Mouse (Mus musculus) kidney, adult 8-10 months (tissue): ENCODE data around the gene 9430097D07Rik.

ENCODE experiments used
- DNase-seq, 2 experiments: peaks; one replicate each; pipeline ENCODE4 v3.0.0; 2022

Gene 9430097D07Rik

DNA sequence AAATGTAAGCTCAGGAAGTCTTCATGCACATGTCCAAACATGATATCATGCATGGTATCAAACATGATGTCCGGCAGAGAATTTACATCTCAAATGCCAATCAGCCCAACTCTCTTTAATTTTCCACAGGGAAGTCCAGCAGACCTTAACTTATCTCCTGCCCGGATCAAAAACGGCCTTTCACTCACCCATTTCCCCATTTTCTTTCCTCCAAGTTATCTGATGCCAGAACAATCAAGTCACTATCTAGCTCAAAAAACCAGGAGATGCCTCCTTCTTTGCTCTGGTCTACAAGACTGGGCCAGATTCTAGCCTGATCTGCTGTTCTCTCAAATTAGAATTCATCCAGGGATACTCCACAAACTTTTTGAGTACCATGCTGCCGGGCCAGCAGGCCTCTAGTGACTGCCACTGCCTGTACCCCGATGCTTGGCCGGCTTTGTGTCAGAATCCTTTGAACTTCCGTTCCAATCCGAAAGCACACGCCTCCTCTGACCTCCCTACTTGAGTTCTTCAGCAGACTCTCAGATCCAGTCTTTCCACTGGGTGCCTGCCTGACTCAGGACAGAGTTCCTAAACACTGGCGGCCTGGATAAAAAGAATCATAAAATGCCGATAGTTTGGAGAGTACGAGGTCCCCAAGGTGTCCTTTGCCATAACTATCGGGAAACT lies 41.3 kb downstream of the 9430097D07Rik start:
- peak in 1 of 2 experiments; percentile 68 for DNase-seq

DNA sequence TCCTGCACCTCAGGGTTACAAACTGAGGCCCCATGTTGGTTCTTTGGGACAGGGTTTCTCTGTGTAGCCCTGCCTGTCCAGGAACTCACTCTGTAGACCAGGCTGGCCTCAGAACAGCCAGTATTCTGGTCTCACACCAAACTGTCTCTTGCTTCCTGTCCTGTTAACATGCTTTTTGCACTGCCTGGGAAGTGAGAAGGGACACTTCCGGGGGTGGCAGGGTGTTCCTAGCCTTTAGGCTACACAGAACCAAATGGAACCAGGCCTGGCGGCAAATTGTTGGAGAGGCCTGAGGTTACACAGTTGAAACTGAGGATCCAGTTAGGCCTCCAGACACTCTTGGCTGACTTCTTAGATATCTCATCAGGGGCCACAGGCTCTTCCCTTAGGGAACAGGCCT lies 42.3 kb downstream of the 9430097D07Rik start:
- no peak for DNase-seq

DNA sequence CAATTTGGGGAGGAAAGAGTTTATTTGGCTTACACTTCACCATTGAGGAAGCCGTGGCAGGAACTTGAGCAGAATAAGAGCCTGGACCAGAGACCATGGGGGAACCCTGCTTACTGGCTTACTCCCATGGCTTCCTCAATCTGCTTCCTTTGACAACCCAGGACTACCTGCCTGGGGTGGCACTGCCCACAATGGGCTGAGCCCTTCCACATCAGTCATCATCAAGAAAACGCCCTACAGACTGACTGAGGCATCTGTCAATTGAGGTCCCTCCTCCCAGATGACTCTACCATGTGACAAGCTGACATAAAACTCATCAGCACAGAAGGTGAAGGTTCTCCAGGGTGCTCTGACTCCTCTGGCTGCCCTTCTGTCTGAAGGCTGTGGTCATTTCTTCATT lies 45.0 kb downstream of the 9430097D07Rik start:
- DNase-seq: peak in 1 of 2 experiments; percentile 27

DNA sequence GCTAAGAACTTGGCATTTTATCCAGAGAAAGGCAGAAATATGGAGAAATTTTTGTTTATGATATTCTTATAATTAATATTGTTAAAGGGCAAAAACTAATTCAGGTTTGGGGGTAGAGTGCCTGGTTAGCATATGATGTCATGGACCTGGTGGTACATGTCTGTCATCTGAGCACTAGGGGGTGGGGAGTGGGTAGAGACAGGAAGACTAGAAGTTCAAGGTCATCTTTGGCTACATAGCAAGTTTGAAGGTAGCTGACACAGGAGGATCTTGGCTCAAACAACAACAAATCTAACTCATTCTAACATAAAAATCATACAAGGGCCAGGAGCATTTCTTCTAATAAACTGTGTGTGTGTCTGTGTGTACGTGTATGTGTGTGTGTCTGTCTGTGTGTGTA lies 47.2 kb downstream of the 9430097D07Rik start:
- no peak for DNase-seq

DNA sequence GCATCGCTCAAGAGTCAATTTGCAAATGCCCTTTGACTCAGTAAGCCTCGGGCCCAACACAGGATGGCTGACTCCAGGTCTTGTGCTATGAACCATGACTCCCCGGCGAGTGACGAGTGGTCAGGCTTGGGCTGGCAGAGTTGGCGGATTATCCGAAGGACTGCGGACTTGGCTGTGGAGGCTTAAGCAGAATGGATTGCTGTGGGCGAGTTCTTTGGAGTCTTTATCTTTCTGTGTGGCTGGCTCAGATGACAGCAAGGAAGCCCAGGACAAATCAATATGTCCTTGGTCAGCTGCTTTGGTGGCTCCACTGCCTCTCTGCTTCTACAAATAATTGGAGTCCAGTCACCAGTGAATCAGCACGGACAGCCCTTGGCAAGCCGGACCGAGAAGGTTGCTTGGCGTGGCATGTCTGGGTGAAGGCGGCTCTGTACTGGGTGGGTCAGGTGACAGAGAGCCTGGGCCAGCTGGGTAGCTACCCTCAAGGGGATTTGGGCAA lies 48.0 kb downstream of the 9430097D07Rik start:
- DNase-seq: peak; percentile 88 to 91

DNA sequence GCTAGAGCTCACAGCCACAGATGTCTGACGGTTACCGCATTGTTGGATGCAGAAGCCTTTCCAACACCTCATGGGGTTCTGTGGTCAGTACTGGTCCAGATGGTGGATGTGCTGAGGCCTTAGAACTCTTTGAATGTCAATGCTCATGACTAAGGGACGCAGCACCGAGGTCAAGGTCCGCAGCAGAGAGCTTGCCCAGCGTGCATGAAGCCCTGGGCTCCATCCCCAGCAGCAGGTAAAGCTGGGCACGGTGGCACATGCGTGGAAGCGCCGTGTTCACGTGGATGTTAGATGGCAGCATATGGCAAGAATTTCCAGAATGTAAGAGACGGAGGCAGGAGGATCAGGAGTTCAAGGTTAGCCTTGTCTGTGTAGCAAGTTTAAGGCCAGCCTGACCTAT lies 49.7 kb downstream of the 9430097D07Rik start:
- DNase-seq: peak in 1 of 2 experiments; percentile 70

DNA sequence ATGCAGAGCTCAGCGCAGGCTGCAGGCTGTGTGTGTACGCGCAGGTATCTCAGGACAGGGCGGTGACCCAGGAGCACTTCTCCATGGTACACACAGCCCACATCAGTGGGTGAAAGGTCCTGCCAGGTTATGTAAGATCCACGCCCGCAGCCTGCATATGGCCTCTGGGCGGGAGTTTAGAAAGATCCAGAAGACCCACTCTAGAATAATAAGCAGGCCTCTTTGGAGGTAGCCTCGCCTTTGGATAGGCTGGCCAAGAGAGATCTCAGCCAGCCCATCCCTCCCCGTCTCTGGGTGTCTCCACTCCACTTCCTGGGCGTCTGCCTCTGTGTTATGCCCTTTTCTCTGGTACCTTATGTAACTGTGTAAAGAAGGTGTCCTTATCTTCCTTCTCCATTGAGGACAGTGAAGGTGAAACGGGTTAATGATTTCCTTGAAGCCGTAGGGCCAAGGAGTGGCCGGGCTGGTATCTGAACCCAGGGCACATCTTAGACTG lies 50.9 kb downstream of the 9430097D07Rik start:
- DNase-seq: peak; percentile 85 to 95
